Mouse (Mus musculus): Measurements from ENCODE around the gene Phldb3.

Gene Phldb3

GRCm38 (mm10) chr7:24594309-24594803, 16.2 kb upstream of the Phldb3 start:
- WGBS: 17% methylated on average over 13 of the region's 13 CpGs

DNA sequence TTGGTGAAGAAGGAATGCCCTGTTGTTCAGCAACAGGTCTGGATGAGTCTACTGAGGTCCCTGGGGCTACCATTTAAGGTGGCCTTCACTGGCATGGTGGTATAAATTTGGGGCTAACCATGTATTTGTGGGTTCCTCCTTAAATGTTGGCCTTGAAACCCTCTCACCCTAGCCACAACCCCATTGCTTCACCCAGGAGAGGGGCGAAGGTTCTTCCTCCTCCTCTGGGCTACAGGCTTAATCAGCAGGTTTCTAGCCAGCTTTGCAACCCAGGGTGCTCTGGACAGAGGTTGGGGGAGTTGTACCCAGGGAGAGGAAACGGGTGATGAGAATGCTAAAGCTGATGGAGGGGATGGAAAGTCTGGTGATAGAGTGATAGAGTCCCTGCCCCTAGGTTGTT, 15.1 kb upstream of the Phldb3 start:
- WGBS: 84% methylated on average over 2 of the region's 2 CpGs

DNA sequence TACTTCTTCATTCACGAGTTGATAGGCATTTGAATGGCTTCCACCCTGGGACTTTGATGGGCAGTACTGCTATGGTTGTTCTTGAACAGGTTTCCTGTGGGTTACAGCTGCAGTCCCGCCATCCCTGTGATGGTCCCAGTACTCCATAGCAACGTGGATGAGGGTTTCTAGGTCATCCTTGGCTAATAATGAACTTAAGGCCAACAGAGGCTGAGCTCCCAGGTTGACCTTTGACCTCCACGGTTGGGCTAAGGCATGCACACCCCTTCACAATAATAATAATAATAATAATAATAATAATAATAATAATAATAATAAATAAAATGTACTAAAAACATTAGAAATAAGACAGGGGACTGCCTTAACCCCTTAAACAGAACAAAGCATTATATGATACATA, 12.4 kb upstream of the Phldb3 start:
- WGBS: 85% methylated on average over 4 of the region's 4 CpGs

DNA sequence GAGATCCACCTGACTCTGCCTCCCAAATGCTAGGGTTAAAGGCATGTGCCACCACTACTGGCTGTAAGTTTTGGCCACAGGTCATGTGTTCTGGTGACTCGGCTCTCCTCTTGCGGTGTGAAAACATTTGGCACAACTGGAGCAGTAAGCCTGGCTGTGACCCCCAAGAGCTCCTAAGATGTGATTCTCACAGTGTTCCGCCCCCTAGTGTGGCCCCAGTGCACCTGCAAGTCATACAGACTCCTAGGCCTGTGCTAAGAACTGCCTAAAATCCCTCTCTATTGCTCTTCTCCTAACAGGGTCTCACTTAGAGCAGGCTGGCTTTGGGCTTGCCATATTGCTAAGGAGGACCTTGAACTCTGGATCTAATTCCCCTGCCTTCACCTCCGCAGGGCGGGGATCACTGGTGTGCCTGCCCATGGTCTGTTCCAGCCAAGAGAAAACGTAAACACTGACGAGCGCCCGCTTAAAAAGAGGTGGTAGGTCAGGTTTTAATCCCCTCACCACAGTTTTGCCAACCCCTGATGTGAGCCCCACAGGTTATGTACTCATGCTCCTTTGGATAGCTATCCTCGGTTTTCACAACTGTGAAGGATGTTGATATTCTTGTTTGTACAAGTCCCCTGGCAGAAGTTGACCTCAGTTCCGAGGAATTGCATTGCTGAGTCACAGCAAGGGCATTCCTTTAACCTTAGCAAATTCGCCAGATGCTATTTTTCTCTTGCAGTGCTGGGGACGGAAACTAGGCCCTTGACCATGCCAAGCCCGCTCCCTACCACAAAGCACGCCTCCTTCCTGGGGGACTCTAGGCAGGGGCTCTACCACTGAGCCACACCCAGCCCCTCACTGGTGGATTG, 11.1 kb upstream of the Phldb3 start:
- WGBS: 85% methylated on average over 15 of the region's 15 CpGs

- WGBS: 3% methylated on average over 13 of the region's 13 CpGs
Observed at GRCm38 (mm10) chr7:24600941-24601597, 9.5 kb upstream of the Phldb3 start.

GRCm38 (mm10) chr7:24605561-24605960, 5.0 kb upstream of the Phldb3 start:
- 55% methylated on average over 7 of the region's 7 CpGs for WGBS

DNA sequence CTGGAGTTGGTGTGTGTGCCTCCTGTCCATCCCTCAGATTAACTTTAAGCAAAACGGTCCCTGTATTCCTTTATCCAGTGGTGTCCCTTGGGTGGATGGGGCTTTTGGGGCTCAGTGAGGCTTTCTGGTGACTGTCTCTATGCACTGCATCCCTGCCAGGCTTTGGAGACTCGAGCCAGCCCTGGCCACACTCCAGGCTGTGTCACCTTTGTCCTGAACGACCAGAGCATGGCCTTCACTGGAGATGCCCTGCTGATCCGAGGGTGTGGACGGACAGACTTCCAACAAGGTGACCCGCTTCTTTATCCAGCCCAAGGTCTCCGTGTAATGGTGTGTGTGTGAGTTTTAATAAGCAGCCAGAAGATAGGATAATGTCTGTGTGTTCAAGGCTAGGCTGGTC, 4.5 kb upstream of the Phldb3 start:
- WGBS: 86% methylated on average over 7 of the region's 7 CpGs

GRCm38 (mm10) chr7:24608017-24608416, 2.5 kb upstream of the Phldb3 start:
- WGBS: 74% methylated on average over 6 of the region's 6 CpGs

- 87% methylated on average over 8 of the region's 8 CpGs for whole genome bisulfite sequencing
Observed at GRCm38 (mm10) chr7:24608561-24608960, 2.0 kb upstream of the Phldb3 start.

- 3% methylated on average over 36 of the region's 36 CpGs for WGBS
Observed at GRCm38 (mm10) chr7:24610879-24611494, 424 bp downstream of the Phldb3 start.

- 20% methylated on average over 7 of the region's 7 CpGs for WGBS
Observed at GRCm38 (mm10) chr7:24611709-24612108, 1.1 kb downstream of the Phldb3 start.

GRCm38 (mm10) chr7:24612308-24612910, 1.8 kb downstream of the Phldb3 start:
- 23% methylated on average over 27 of the region's 27 CpGs for WGBS

DNA sequence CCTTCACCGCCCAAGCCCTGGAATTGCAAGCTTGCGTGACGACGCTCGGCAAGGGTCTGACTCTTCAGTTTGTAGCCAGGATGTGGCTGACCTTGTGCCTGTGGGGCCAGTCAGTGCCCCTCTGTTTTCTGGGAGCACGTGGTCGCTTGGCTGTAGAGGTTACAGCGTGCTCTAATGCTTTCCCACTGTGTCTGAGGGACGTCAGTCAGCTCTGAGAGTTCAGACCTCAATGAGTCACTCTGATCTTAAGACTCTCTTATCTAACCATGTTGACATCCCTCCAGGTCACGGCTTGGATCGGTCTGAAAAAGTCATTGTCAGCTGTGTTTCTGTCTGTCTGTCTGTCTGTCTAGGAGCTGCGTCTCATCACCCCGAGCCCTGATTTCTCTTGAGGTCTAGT, 4.3 kb downstream of the Phldb3 start:
- 89% methylated on average over 13 of the region's 13 CpGs for WGBS

DNA sequence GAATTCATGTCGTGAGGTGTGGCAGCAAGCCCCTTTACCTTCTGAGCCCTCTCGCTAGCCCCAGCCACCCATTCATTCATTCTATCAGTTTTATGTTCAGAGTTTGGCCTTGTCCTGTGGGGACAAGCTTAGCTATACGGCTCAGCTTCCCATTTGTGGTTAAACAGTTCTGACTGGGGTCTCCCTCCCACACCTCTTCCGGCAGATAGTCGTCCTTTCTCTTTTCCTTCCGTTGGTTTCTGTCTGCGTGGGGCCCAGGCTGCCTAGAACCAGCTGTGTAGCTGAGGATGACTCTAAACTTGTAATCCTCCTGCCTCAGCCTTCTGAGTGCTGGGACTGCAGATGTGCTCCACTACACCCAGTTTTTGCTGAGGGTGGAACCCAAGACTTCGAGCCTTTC, 7.2 kb downstream of the Phldb3 start:
- 85% methylated on average over 8 of the region's 8 CpGs for WGBS

GRCm38 (mm10) chr7:24618374-24618773, 7.8 kb downstream of the Phldb3 start:
- WGBS: 88% methylated on average over 8 of the region's 8 CpGs

DNA sequence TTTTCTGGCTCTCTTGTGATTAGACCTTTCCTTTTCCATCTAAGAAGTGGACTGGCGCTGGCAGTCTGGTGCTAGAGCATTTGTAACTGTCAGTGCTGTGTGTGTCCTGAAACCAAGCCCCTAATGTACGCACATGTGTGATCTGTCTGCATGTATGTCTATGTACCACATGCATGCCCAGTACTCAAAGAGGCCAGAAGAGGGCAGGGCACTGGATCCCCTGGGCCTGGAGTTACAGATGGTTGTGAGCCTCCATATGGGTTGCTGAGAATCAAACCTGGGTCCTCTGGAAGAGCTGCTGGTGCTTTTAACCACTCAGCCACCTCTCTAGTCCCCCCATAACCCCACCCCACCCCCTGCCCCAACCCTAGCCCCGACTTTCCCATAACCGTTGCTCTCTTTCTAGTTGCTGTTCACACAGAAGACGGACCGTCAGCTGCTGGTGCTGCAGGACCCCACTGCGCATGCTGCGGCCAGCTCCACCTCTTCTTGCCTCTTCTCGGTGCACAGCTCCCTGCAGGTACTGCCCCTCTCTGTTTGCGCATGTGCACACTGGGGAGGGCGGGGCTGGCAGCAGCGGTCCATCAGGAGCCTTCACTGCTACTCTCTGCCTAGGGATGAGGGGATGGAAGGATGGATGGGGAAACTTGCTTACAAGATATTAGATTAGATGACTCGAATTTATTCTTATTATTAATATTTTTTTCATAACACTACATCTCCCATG, 9.3 kb downstream of the Phldb3 start:
- 75% methylated on average over 13 of the region's 13 CpGs for WGBS

DNA sequence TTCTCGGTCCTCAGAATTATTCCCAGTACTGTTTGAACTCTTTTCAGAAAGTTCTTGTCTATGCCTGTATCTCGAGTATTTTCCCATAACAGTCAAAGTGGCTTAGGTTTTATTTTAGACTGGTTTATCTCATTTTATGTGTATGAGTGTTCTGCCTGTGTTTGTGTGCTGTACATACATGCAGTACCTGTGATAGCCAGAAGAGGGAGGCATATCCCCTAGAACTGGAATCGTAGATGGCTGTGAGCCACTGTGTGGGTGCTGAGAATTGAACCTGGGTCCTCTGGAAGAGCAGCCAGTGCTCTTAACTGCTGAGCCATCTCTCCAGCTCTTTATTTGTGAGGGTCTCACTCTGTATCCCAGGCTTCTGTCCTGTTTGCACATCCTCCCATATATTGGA, 10.6 kb downstream of the Phldb3 start:
- 88% methylated on average over 3 of the region's 3 CpGs for WGBS

GRCm38 (mm10) chr7:24622967-24623366, 12.4 kb downstream of the Phldb3 start:
- WGBS: 82% methylated on average over 6 of the region's 6 CpGs

DNA sequence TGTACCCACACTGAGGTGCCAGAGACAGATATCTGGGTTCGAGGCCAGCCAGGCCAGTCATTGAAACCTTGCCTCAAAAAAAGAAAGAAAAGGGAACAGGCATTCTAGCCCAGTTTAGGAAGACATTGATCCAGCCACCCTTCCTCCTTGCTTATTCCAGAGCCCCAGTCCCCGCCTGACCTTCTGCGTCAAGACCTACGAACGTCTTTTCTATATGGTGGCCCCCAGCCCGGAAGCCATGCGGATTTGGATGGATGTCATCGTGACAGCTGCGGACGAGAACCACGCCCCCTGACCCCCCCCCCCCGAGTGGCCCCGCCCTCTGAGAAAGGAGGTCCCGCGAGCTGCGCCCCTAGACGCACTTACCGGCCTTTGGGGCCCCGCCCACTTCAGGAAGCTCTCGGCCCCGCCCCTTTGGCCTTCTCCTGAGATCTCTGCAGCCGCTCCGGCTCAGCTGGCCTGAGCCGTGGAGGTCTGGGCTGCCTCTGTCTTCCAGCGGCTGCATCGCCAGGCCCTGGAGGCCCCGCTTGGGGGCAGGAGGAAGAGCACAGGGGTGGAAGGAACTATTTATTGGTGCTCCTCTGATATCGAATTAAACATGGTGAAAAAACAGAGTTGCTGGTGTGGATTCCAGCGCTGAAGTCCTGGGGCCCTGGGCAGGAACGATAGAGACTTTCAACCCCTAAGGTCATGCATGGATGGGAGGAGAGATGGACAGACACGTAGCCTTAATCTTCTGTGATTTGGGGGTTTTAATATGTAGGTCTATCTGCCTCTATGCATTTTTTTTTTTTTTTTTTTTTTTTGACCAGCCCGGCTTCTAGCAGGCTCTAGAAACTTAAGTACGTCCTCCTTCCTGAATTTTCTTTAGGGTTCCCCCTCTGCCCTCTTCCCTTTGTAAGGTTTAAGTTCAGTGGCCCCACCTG, 18.4 kb downstream of the Phldb3 start:
- 21% methylated on average over 33 of the region's 33 CpGs for WGBS

DNA sequence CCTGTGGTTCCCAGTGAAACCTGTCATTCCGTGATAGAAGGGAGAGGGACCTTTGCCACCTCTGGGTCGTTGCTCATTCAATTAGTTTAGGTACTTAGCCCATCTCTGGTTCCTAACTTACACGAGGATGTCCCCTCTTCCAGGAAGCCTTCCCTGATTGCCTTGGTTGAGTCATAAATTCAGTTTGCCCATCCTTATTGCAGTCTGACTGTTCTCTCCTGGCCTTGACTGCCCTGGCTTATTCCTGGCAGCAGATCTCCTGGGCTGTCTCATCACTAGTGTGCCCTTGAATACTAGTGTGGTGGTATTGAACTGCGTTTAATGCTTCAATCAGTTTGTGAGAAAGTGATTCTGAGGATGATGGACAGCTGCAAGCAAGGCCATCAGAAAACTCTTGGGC, 19.1 kb downstream of the Phldb3 start:
- 86% methylated on average over 4 of the region's 4 CpGs for WGBS
